Mouse (Mus musculus) CH12.LX (cell line): ENCODE measurements around the gene Mettl24. TPM values are rescaled to one million over a fixed set of nuclear protein-coding genes. Genes with fewer than 3 reads are reported as not detected.

Experiments
- DNase-seq: peaks from one replicate; pipeline ENCODE4 v3.0.0-alpha.2; 2013; ENCODE audit errors: extremely low read depth
- H3K27ac ChIP-seq: 2 replicates; pipeline ENCODE4 v1.5.1; 2012; ENCODE audit warnings: low read depth, mild to moderate bottlenecking, control low read depth, moderate library complexity; ENCODE audit not compliant: insufficient read depth
- H3K27me3 ChIP-seq: replicated peaks from 2 replicates; pipeline ENCODE3; 2012; ENCODE audit warnings: inconsistent platforms
- H3K36me3 ChIP-seq, 2 experiments: replicated peaks in 1 of 2; 2 replicates each; pipeline versions ENCODE3 to v1.6.1; 2012; ENCODE audit warnings: inconsistent platforms in 1 of 2, low read length in 1 of 2, mild to moderate bottlenecking in 1 of 2, mixed read lengths in 1 of 2, moderate library complexity in 1 of 2; ENCODE audit not compliant: control insufficient read depth in 1 of 2, insufficient read depth in 1 of 2
- H3K4me1 ChIP-seq, 2 experiments: 2 replicates each; pipeline ENCODE4 v1.6.1; 2012; ENCODE audit warnings: inconsistent platforms in 1 of 2, moderate library complexity in 1 of 2; ENCODE audit not compliant: insufficient read depth in 2 of 2, control insufficient read depth in 1 of 2
- H3K4me2 ChIP-seq: 2 replicates; pipeline ENCODE4 v1.6.1; 2012; ENCODE audit warnings: low read depth, mild to moderate bottlenecking, control low read depth; ENCODE audit not compliant: poor library complexity, insufficient read depth, severe bottlenecking
- H3K4me3 ChIP-seq, 3 experiments: fragments of 150-350 bp in 1 of 3; sonication (generic) in 1 of 3; replicated peaks in 1 of 3; 2 replicates each; pipeline versions ENCODE3 to v1.5.1; 2011 to 2012; ENCODE audit warnings: low read depth in 2 of 3, low read length in 2 of 3, mild to moderate bottlenecking in 2 of 3, moderate library complexity in 2 of 3, control low read depth in 1 of 3, improper control_type of control experiment in 1 of 3, inconsistent platforms in 1 of 3, mixed read lengths in 1 of 3; ENCODE audit not compliant: poor library complexity in 1 of 3
- H3K79me2 ChIP-seq: replicated peaks from 2 replicates; pipeline ENCODE4 v1.6.1; 2012; ENCODE audit warnings: mild to moderate bottlenecking, moderate library complexity; ENCODE audit not compliant: control insufficient read depth, poor library complexity, insufficient read depth, severe bottlenecking; ENCODE audit errors: extremely low read depth
- H3K9ac ChIP-seq: 2 replicates; pipeline ENCODE4 v1.6.1; 2012; ENCODE audit warnings: low read depth, mild to moderate bottlenecking, control low read depth, moderate library complexity; ENCODE audit not compliant: insufficient read depth
- H3K9me3 ChIP-seq: replicated peaks from 2 replicates; pipeline ENCODE3; 2012; ENCODE audit warnings: low read length, inconsistent platforms, mixed read lengths
- BHLHE40 ChIP-seq: IDR thresholded peaks from 2 replicates; pipeline ENCODE4 v1.6.1; 2011; ENCODE audit warnings: mild to moderate bottlenecking, low read depth, low read length, improper control_type of control experiment
- CTCF ChIP-seq, 2 experiments: IDR thresholded peaks in 1 of 2; conservative IDR thresholded peaks in 1 of 2; 2 replicates each; pipeline ENCODE4 v1.5.1; 2011 to 2012; ENCODE audit warnings: low read depth in 2 of 2, low read length in 2 of 2, improper control_type of control experiment in 1 of 2, inconsistent platforms in 1 of 2, mild to moderate bottlenecking in 1 of 2, moderate library complexity in 1 of 2
- EP300 ChIP-seq: IDR thresholded peaks from 2 replicates; pipeline ENCODE4 v1.6.1; 2011; ENCODE audit warnings: low read length, improper control_type of control experiment
- ETS1 ChIP-seq: conservative IDR thresholded peaks from 2 replicates; pipeline ENCODE4 v1.6.1; 2012; ENCODE audit warnings: low read depth, mild to moderate bottlenecking, inconsistent platforms, low read length, improper control_type of control experiment, moderate library complexity
- JUN ChIP-seq: IDR thresholded peaks from 2 replicates; pipeline ENCODE4 v1.6.1; 2011; ENCODE audit warnings: low read depth, mild to moderate bottlenecking, low read length, improper control_type of control experiment, moderate library complexity; ENCODE audit not compliant: insufficient read depth
- MAFK ChIP-seq: IDR thresholded peaks from 2 replicates; pipeline ENCODE4 v1.6.1; 2011; ENCODE audit warnings: low read length, improper control_type of control experiment; ENCODE audit not compliant: insufficient replicate concordance
- MAX ChIP-seq: IDR thresholded peaks from 2 replicates; pipeline ENCODE4 v1.6.1; 2011; ENCODE audit warnings: low read length, improper control_type of control experiment
- MXI1 ChIP-seq: IDR thresholded peaks from 2 replicates; pipeline ENCODE4 v1.6.1; 2011; ENCODE audit warnings: mild to moderate bottlenecking, low read depth, low read length, improper control_type of control experiment
- POLR2A ChIP-seq: IDR thresholded peaks from 2 replicates; pipeline ENCODE4 v1.6.1; 2011; ENCODE audit warnings: low read depth, mild to moderate bottlenecking, improper control_type of control experiment, low read length
- RAD21 ChIP-seq: IDR thresholded peaks from 2 replicates; pipeline ENCODE4 v1.6.1; 2011; ENCODE audit warnings: low read depth, mild to moderate bottlenecking, low read length, improper control_type of control experiment, moderate library complexity
- ZMIZ1 ChIP-seq: IDR thresholded peaks from 2 replicates; pipeline ENCODE4 v1.6.1; 2012; ENCODE audit warnings: low read depth, mild to moderate bottlenecking, inconsistent platforms, low read length, improper control_type of control experiment
- dilution Hi-C: fragments of 300-500 bp; cut with MboI; formaldehyde crosslinking; loops from 2 replicates; pipeline ENCODE4 v1.14.3; 2020; ENCODE audit warnings: low sequenced_read_pairs; ENCODE audit not compliant: extremely low pct_unique_long_range_greater_than_20kb, extremely low pct_ligation_motif_present
- in situ Hi-C: fragments of 300-500 bp; cut with MboI; formaldehyde crosslinking; loops from 3 replicates; pipeline ENCODE4 v1.14.3; 2019; ENCODE audit warnings: low sequenced_read_pairs, low pct_ligation_motif_present, low pct_unique_long_range_greater_than_20kb, mixed read lengths
- polyA plus RNA-seq: library from polyadenylated mRNA; unstranded; fragments of >175 nt; gene quantifications from 2 replicates; pipeline ENCODE4 v1.2.1, GENCODE M21; 2012; ENCODE audit warnings: low read depth; ENCODE audit not compliant: insufficient read length
- total RNA-seq, 2 experiments: library from RNA; depleted of rRNA; stranded (reverse); fragments of 300-350 nt in 1 of 2; fragments of >200 nt in 1 of 2; gene quantifications; 2 replicates each; pipeline ENCODE4 v1.2.3; 2012 to 2014

The Mettl24 gene
- total and polyA plus RNA-seq, 3 experiments = not detected

DNA sequence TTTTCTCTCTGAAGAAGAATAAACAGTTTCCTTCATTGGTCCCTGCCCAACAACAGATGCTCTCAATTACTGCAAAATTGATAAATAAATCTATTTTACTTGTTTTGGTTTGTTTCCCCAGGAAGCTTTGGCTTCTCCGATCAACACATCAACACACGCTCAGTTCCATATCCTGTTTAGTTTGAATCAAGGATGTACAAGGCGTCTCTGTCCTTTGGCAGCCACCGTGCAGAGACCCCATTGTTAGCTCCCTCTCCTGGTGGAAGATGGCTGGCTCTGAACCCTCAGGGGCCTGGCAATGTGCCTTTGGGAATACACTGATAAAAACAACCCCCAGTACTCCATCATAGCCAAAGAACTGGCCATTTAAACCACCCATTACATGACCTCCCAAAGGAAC lies 42.0 kb downstream of the Mettl24 start:
- H3K27ac ChIP-seq = no peak overlapping the region
- in situ Hi-C loops (no loop called here), dilution Hi-C loops (no loop called here)
- no peak overlapping the region for H3K9ac ChIP-seq
- peaks cover 0 to 9% of the 10 kb centered on the region in 2 experiments; a peak in 2 of 4 replicates for H3K4me1 ChIP-seq
- DNase-seq = no peak
- no peaks in the 10 kb centered on the region for H3K36me3 ChIP-seq
- no peak overlapping the region for H3K4me2 ChIP-seq
- H3K79me2 ChIP-seq = no peaks in the 10 kb centered on the region
- no peaks in the 10 kb centered on the region for H3K9me3 ChIP-seq
- TF ChIP-seq ZMIZ1 (no peak), CTCF (conservative IDR thresholded peaks at IDR 0.05 in 1 of 2, IDR thresholded peaks at IDR 0.05 in 1 of 2; ENCODE audit: low read depth in 2 of 2, low read length in 2 of 2) (peak in 1 of 2 experiments; percentile 22; a peak in 1 of 4 replicates)
- H3K27me3 ChIP-seq = no peaks in the 10 kb centered on the region
- no peak overlapping the region for H3K4me3 ChIP-seq

DNA sequence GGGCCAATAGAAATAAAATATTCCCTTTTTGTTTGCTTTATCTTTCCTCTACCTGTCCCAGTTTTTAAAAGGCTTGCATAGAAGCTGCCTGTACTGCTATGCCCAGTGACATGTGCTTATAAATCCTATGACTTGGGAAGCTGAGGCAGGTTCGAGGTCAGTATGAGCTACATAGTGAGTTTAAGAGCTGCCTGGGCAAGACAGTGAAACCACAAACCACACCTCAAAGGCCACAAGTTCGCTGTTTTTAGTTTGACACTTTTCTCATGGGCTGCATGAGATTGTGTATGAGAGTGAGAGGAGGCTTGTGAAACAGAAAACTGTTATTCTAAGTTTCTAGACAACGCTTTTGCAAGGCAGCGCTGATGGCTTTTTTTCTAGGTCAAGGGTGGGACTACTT lies 42.4 kb downstream of the Mettl24 start:
- H3K4me1 ChIP-seq = peaks cover 0 to 9% of the 10 kb centered on the region in 2 experiments; a peak in 2 of 4 replicates
- H3K27me3 ChIP-seq = no peaks in the 10 kb centered on the region
- in situ Hi-C loops (no loop called here), dilution Hi-C loops (no loop called here)
- no peaks in the 10 kb centered on the region for H3K36me3 ChIP-seq
- H3K27ac ChIP-seq = no peak overlapping the region
- no peak overlapping the region for H3K9ac ChIP-seq
- no peak overlapping the region for H3K4me2 ChIP-seq
- no peaks in the 10 kb centered on the region for H3K9me3 ChIP-seq
- TF ChIP-seq POLR2A (no peak), EP300 (no peak), MAFK (0 out of 2 replicates have a peak, but pooled peaks have one; percentile 16), MXI1 (no peak), MAX (peak; percentile 23; the same call in 1 of the 2 replicates), BHLHE40 (peak; percentile 28; the same call in 1 of the 2 replicates), ZMIZ1 (no peak), ETS1 (no peak), RAD21 (no peak)
- H3K79me2 ChIP-seq = no peaks in the 10 kb centered on the region
- DNase-seq = peak; percentile 17
- no peak overlapping the region for H3K4me3 ChIP-seq

DNA sequence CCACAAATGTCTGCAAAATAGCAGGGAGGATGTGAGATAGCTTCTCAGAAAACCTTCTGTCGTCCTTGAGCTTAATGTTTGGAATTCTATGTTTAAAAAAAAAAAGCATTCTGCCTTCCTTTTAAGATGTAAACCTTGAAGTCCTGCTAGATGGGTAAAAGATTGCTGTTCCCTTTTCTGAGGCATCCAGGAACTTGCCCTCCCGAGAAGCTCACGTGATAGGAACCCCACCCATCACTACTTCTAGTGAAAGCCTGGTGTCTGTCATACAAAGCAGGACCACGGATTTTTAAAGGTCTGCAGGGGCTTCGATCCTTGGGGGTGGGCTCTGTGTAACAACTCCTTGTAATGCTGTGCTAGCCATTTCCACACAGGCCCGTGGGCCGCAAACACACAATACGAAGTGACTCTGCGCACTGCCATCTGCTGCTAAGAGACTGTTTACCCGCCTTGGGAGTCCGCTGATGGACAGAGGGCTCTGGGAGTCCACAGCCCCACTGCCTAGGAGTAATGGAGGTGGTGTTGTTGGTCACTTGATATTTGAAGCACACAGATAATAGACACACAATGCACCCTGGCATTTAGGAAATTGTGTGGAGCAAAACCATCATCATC lies 43.3 kb downstream of the Mettl24 start:
- dilution Hi-C loops (no loop called here), in situ Hi-C loops (no loop called here)
- Histone ChIP-seq H3K79me2 (no peaks in the 10 kb centered on the region), H3K27me3 (no peaks in the 10 kb centered on the region), H3K36me3 (no peaks in the 10 kb centered on the region), H3K4me3 (no peak overlapping the region), H3K4me1 (peaks cover 0 to 9% of the 10 kb centered on the region in 2 experiments; a peak in 2 of 4 replicates), H3K27ac (no peak overlapping the region), H3K4me2 (no peak overlapping the region), H3K9ac (no peak overlapping the region), H3K9me3 (no peaks in the 10 kb centered on the region)
- TF ChIP-seq BHLHE40 (peak; percentile 42; the same call in 1 of the 2 replicates), JUN (no peak)
- no peak for DNase-seq
